Mouse (Mus musculus) colon, adult 2 months (tissue): ENCODE results near the gene C8b. TPM values are rescaled to one million over a fixed set of nuclear protein-coding genes. Genes with fewer than 3 reads are reported as not detected.

ENCODE experiments used
- polyA plus RNA-seq: library from polyadenylated mRNA; depleted of rRNA; stranded (reverse); fragments of >200 nt; gene quantifications from 2 replicates; pipeline ENCODE4 v1.2.3, GENCODE M21; 2012; rRNA removed

C8b gene
- polyA plus RNA-seq = not detected in 2 replicates

DNA sequence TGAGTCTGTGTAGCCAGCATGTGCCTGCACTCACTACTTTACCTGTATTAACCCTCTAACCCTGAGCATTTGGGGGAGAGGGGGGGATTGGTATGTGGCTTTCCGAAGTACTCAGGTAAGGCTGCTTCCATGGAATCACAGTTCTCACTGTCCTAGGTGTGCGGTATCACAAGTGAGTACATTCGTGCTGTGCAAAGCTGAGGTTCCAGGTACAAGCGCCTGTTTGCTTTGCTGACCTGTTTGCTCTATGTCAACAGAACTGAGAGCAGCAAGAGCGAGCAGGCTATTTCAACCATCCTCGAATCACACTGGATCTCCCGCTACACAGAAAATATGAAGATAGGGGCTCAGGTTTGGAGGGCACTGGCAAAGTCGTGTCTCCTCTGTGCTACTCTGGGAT lies at the start of gene C8b:
C8b (plus strand) TSS at position 253 of the 400 bp plus-strand sequence.

Other genes starting within 250 kb of the C8b start
- gene Gm17662, start 91.0 kb downstream of the C8b start, polyA plus RNA-seq = not detected in 2 replicates
- gene C8a, start 110.1 kb downstream of the C8b start, polyA plus RNA-seq = not detected in 2 replicates
- gene Fyb2, start 147.1 kb downstream of the C8b start, polyA plus RNA-seq = 0.60 and 0.64 TPM in 2 replicates